Mouse (Mus musculus) CH12.LX (cell line): ENCODE data around the gene Cbwd1.

ENCODE experiments used
- CHD1 ChIP-seq: IDR thresholded peaks from 2 replicates; pipeline ENCODE4 v1.6.1; 2012; ENCODE audit warnings: low read depth, low read length, improper control_type of control experiment, inconsistent platforms
- CHD2 ChIP-seq: IDR thresholded peaks from 2 replicates; pipeline ENCODE4 v1.6.1; 2011; ENCODE audit warnings: low read length, improper control_type of control experiment
- CTCF ChIP-seq, 2 experiments: IDR thresholded peaks in 1 of 2; conservative IDR thresholded peaks in 1 of 2; 2 replicates each; pipeline ENCODE4 v1.5.1; 2011 to 2012; ENCODE audit warnings: low read depth in 2 of 2, low read length in 2 of 2, improper control_type of control experiment in 1 of 2, inconsistent platforms in 1 of 2, mild to moderate bottlenecking in 1 of 2, moderate library complexity in 1 of 2
- EP300 ChIP-seq: IDR thresholded peaks from 2 replicates; pipeline ENCODE4 v1.6.1; 2011; ENCODE audit warnings: low read length, improper control_type of control experiment
- GABPA ChIP-seq: IDR thresholded peaks from 2 replicates; pipeline ENCODE4 v1.6.1; 2012; ENCODE audit warnings: low read depth, low read length, improper control_type of control experiment, inconsistent platforms; ENCODE audit not compliant: insufficient replicate concordance
- HCFC1 ChIP-seq: IDR thresholded peaks from 2 replicates; pipeline ENCODE4 v1.6.1; 2012; ENCODE audit warnings: low read depth, mild to moderate bottlenecking, inconsistent platforms, low read length, improper control_type of control experiment
- MAX ChIP-seq: IDR thresholded peaks from 2 replicates; pipeline ENCODE4 v1.6.1; 2011; ENCODE audit warnings: low read length, improper control_type of control experiment
- NELFE ChIP-seq: IDR thresholded peaks from 2 replicates; pipeline ENCODE4 v1.6.1; 2011; ENCODE audit warnings: low read depth, low read length, improper control_type of control experiment
- POLR2A ChIP-seq: IDR thresholded peaks from 2 replicates; pipeline ENCODE4 v1.6.1; 2011; ENCODE audit warnings: low read depth, mild to moderate bottlenecking, improper control_type of control experiment, low read length
- RCOR1 ChIP-seq: conservative IDR thresholded peaks from 2 replicates; pipeline ENCODE4 v1.6.1; 2012; ENCODE audit warnings: low read depth, mild to moderate bottlenecking, inconsistent platforms, low read length, improper control_type of control experiment
- TBP ChIP-seq: conservative IDR thresholded peaks from 2 replicates; pipeline ENCODE4 v1.6.1; 2011; ENCODE audit warnings: low read depth, low read length, improper control_type of control experiment
- ZKSCAN1 ChIP-seq: IDR thresholded peaks from 2 replicates; pipeline ENCODE4 v1.6.1; 2012; ENCODE audit warnings: low read depth, inconsistent platforms, low read length, improper control_type of control experiment, borderline replicate concordance
- ZMIZ1 ChIP-seq: IDR thresholded peaks from 2 replicates; pipeline ENCODE4 v1.6.1; 2012; ENCODE audit warnings: low read depth, mild to moderate bottlenecking, inconsistent platforms, low read length, improper control_type of control experiment
- ZNF384 ChIP-seq: IDR thresholded peaks from 2 replicates; pipeline ENCODE4 v1.6.1; 2012; ENCODE audit warnings: low read depth, low read length, improper control_type of control experiment, inconsistent platforms

DNA sequence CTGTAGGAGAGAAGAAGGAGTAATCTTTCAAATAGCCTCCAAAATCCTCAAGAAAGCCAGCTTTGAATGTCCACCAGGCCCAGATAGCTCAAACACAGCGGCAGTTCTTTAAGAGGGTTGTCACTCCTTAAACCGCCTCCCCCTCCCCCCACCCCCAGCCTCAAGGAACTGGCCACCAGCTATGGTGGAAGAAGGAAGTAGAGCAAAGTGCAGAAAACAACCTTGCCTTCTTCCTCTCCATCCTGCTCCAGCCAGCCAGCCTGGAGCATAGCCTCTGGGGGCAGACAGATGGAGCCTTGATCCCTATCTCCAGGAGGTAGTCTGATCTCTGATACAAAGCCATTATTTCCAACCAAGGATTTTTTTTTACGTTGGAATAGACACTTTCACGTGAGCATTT lies 25.9 kb upstream of the Cbwd1 start:
- TF ChIP-seq ZNF384 (no peak), CTCF (conservative IDR thresholded peaks at IDR 0.05 in 1 of 2, IDR thresholded peaks at IDR 0.05 in 1 of 2; ENCODE audit: low read depth in 2 of 2, low read length in 2 of 2) (no peak), GABPA (no peak), POLR2A (no peak), NELFE (no peak), ZKSCAN1 (no peak), HCFC1 (no peak), CHD1 (no peak), ZMIZ1 (no peak), TBP (no peak), EP300 (no peak), RCOR1 (no peak), CHD2 (no peak), MAX (no peak)
